Mouse (Mus musculus) neural tube, embryonic 14.5 days (tissue): ENCODE data around the gene Bmpr1a. TPM values are rescaled to one million over a fixed set of nuclear protein-coding genes. Genes with fewer than 3 reads are reported as not detected.

ENCODE experiments used
- ATAC-seq: fragments of 200-750 bp; cut with Nextera tagmentation; 2 replicates; pipeline ENCODE4 v1.8.0; 2017; ENCODE audit warnings: low read depth, mild to moderate bottlenecking, moderate TSS enrichment, moderate library complexity
- H3K27ac ChIP-seq: fragments of 300-500 bp; sonication (generic); 2 replicates; pipeline ENCODE4 v1.5.1; 2014; ENCODE audit warnings: low read depth, mild to moderate bottlenecking, control low read depth, low read length, moderate library complexity, mixed read lengths
- H3K27me3 ChIP-seq: fragments of 300-500 bp; sonication (generic); 2 replicates; pipeline ENCODE4 v1.6.1; 2014; ENCODE audit warnings: low read length; ENCODE audit not compliant: control insufficient read depth, insufficient read depth
- H3K36me3 ChIP-seq: fragments of 300-500 bp; sonication (generic); 2 replicates; pipeline ENCODE4 v1.6.1; 2014; ENCODE audit warnings: low read length, mixed read lengths; ENCODE audit not compliant: control insufficient read depth, insufficient read depth
- H3K4me1 ChIP-seq: fragments of 300-500 bp; sonication (generic); 2 replicates; pipeline ENCODE4 v1.6.1; 2014; ENCODE audit warnings: low read length; ENCODE audit not compliant: control insufficient read depth, insufficient read depth
- H3K4me2 ChIP-seq: fragments of 300-500 bp; sonication (generic); 2 replicates; pipeline ENCODE4 v1.6.1; 2014; ENCODE audit warnings: mild to moderate bottlenecking, low read depth, low read length, control low read depth
- H3K4me3 ChIP-seq: fragments of 300-500 bp; sonication (generic); 2 replicates; pipeline ENCODE4 v1.5.1; 2014; ENCODE audit warnings: low read depth, low read length, control low read depth, mixed read lengths
- H3K9ac ChIP-seq: fragments of 300-500 bp; sonication (generic); replicated peaks from 2 replicates; pipeline ENCODE4 v1.6.1; 2014; ENCODE audit warnings: low read depth, mild to moderate bottlenecking, control low read depth, low read length, mixed read lengths
- H3K9me3 ChIP-seq: fragments of 300-500 bp; sonication (generic); 2 replicates; pipeline ENCODE4 v1.6.1; 2016; ENCODE audit warnings: low read length; ENCODE audit not compliant: control insufficient read depth
- WGBS: fragments of 180-500 bp; shearing (Covaris S2); extraction: QIAGEN DNeasy Blood & Tissue Kit; methylation state at CpG from one replicate; pipeline ENCODE4 v1.1.7; 2014; 5-methylcytosine and 5-hydroxymethylcytosine counted together
- polyA plus RNA-seq: library from polyadenylated mRNA; unstranded; fragments of >200 nt; fragmentation: Nextera tagmentation; extraction: Ambion mirVana; gene quantifications from 2 replicates; pipeline ENCODE4 v1.2.1, GENCODE M21; 2014

The Bmpr1a gene
- polyA plus RNA-seq, 1 experiment from 2014 or later, result 26.9 TPM

- Histone ChIP-seq H3K4me3 (peak overlapping the region; percentile 88), H3K4me2 (peak overlapping the region; percentile 59), H3K9ac (peak overlapping the region; percentile 95), H3K27ac (peak overlapping the region; percentile 96), H3K9me3 (no peaks in the 10 kb centered on the region), H3K27me3 (no peaks in the 10 kb centered on the region), H3K4me1 (peaks cover 23% of the 10 kb centered on the region; the same call in 1 of the 2 replicates), H3K36me3 (no peaks in the 10 kb centered on the region)
- WGBS, result under 1% methylated on average over 61 of the region's 77 CpGs
- peak; percentile 53; the same call in 1 of the 2 replicates for ATAC-seq
Measured at GRCm38 (mm10) chr14:34501804-34502474, 1.2 kb downstream of the Bmpr1a start.

DNA sequence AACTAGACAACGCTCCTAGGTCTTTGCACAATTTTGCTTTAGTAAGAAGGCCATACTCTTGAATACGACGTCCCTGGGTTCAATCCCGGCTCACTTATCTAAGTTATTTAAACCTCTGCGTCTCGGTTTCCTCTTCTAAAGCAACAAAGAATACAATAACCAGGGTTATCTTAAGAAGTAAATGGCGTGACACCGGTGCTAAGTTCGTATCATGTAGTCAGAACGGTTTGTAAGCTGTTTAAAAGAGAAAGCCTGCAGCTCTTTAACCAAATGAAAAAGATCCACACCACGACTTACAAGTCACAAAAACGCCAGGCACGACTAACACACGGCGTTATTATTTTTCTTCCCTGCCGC, 1.7 kb downstream of the Bmpr1a start:
- H3K4me2 ChIP-seq, result peak overlapping the region; percentile 59
- H3K27ac ChIP-seq, result peak overlapping the region; percentile 96
- peak overlapping the region; percentile 95; the same call in 1 of the 2 replicates for H3K9ac ChIP-seq
- H3K27me3 ChIP-seq, result no peaks in the 10 kb centered on the region
- peak overlapping the region; percentile 88 for H3K4me3 ChIP-seq
- H3K9me3 ChIP-seq, result no peaks in the 10 kb centered on the region
- under 1% methylated on average over 16 of the region's 16 CpGs for WGBS
- H3K4me1 ChIP-seq, result peaks cover 23% of the 10 kb centered on the region; the same call in 1 of the 2 replicates
- no peak for ATAC-seq
- H3K36me3 ChIP-seq, result no peaks in the 10 kb centered on the region

GRCm38 (mm10) chr14:34500309-34500708, 2.8 kb downstream of the Bmpr1a start:
- no peak overlapping the region for H3K27ac ChIP-seq
- H3K4me1 ChIP-seq, result peaks cover 23% of the 10 kb centered on the region; the same call in 1 of the 2 replicates
- 6% methylated on average over 4 of the region's 4 CpGs for WGBS
- peak overlapping the region; percentile 59 for H3K4me2 ChIP-seq
- H3K9ac ChIP-seq, result no peak overlapping the region
- H3K27me3 ChIP-seq, result no peaks in the 10 kb centered on the region
- H3K36me3 ChIP-seq, result no peaks in the 10 kb centered on the region
- no peak for ATAC-seq
- no peaks in the 10 kb centered on the region for H3K9me3 ChIP-seq
- peak overlapping the region; percentile 88; the same call in 1 of the 2 replicates for H3K4me3 ChIP-seq

DNA sequence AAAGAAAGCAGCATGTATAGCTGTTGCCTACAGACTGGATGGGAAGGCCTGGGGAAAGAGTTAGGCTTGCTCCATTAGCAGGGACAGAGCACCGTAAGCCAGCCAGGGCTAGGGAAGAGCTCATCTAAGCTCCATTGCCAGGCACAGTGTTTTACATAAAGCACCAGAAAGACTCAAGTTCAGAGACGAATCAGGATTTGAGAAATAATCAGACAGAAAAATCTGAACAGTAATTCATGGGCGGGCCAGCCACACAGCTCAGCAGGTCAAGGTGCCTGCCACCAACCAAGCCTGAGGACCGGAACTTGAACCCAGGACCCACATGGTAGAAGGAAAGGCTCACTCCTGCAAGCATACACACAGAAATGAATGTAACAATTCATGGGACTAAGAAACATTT, 3.5 kb downstream of the Bmpr1a start:
- WGBS, result 70% methylated on average over 4 of the region's 4 CpGs
- no peaks in the 10 kb centered on the region for H3K27me3 ChIP-seq
- no peaks in the 10 kb centered on the region for H3K36me3 ChIP-seq
- H3K27ac ChIP-seq, result no peak overlapping the region
- peak overlapping the region; percentile 59; the same call in 1 of the 2 replicates for H3K4me2 ChIP-seq
- H3K9me3 ChIP-seq, result no peaks in the 10 kb centered on the region
- ATAC-seq, result no peak
- peak overlapping the region; percentile 4; the same call in 1 of the 2 replicates for H3K4me3 ChIP-seq
- peaks cover 23% of the 10 kb centered on the region; the same call in 1 of the 2 replicates for H3K4me1 ChIP-seq
- H3K9ac ChIP-seq, result no peak overlapping the region

- Histone ChIP-seq H3K4me3 (no peak overlapping the region), H3K9me3 (no peaks in the 10 kb centered on the region), H3K4me2 (no peak overlapping the region), H3K4me1 (peaks cover 19% of the 10 kb centered on the region; the same call in 1 of the 2 replicates), H3K9ac (no peak overlapping the region), H3K36me3 (no peaks in the 10 kb centered on the region), H3K27ac (no peak overlapping the region), H3K27me3 (no peaks in the 10 kb centered on the region)
- WGBS, result 87% methylated on average over 3 of the region's 3 CpGs
- ATAC-seq, result no peak
Measured at GRCm38 (mm10) chr14:34497346-34497745, 5.8 kb downstream of the Bmpr1a start.

DNA sequence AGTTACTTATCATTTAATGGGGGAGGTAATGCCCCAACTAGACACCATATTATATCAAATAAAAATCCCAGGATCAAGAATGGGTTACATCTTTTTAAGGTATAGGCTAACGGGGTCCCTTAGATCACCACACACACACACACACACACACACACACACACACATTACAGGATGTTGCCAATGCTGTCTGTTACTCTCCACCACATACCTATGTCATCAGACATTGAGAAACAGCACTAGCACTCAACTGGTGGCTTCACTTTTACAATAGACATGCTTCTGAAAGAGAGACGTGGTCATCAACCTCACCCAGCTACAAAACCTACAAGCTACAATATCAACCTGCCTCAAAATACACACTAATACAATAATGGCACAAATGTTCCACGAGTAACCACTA, 9.5 kb downstream of the Bmpr1a start:
- no peaks in the 10 kb centered on the region for H3K4me1 ChIP-seq
- no peaks in the 10 kb centered on the region for H3K27me3 ChIP-seq
- no peak overlapping the region for H3K27ac ChIP-seq
- H3K9me3 ChIP-seq, result no peaks in the 10 kb centered on the region
- no peak for ATAC-seq
- 93% methylated on average over 3 of the region's 3 CpGs for WGBS
- H3K4me3 ChIP-seq, result no peak overlapping the region
- H3K4me2 ChIP-seq, result no peak overlapping the region
- H3K36me3 ChIP-seq, result no peaks in the 10 kb centered on the region
- no peak overlapping the region for H3K9ac ChIP-seq

DNA sequence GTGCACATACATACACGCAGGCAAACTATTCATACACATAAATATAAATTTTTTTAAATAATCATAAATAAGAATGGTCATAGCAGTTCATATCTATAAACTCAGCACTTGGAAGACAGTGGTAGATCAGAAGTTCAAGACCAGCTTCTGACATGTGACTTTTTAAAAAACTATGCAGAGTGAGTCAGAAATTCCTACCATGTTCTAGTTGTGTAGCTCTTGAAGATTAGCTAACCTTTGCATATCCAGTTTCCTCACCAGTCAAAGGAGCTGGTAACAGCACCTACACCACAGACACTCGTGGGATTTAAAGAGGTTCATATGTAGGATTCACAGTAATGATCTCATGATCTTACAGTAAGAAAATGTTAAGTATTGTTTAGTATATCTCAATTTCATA, 10.5 kb downstream of the Bmpr1a start:
- Histone ChIP-seq H3K4me1 (no peaks in the 10 kb centered on the region), H3K27ac (no peak overlapping the region), H3K36me3 (no peaks in the 10 kb centered on the region), H3K4me2 (no peak overlapping the region), H3K9ac (no peak overlapping the region), H3K4me3 (no peak overlapping the region), H3K27me3 (no peaks in the 10 kb centered on the region), H3K9me3 (no peaks in the 10 kb centered on the region)
- WGBS, result 90% methylated on average over 2 of the region's 2 CpGs
- no peak for ATAC-seq

DNA sequence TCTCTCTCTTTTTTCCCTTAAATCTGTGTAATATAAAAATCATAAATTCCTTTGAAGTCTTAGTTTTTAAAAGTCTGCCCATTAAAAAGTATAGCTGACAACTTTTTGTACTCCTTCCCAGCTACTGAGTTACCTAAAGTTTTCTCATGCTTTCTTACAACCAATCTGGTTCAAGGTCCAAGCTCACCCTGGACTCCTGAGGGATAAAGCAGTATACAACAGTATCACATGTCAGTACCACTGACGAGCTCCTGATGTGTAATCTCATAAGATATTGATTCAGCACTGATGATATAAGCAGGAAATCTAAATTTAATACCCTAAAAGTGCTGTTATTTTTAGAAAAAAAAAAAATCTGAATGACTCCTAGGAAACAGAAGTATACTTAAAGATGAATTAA, 12.2 kb downstream of the Bmpr1a start:
- Histone ChIP-seq H3K36me3 (no peaks in the 10 kb centered on the region), H3K4me3 (no peak overlapping the region), H3K9me3 (no peaks in the 10 kb centered on the region), H3K9ac (no peak overlapping the region), H3K4me2 (no peak overlapping the region), H3K4me1 (no peaks in the 10 kb centered on the region), H3K27me3 (no peaks in the 10 kb centered on the region), H3K27ac (no peak overlapping the region)
- ATAC-seq, result no peak
- 87% methylated on average over 1 of the region's 1 CpGs for WGBS

GRCm38 (mm10) chr14:34489928-34490327, 13.2 kb downstream of the Bmpr1a start:
- no peaks in the 10 kb centered on the region for H3K27me3 ChIP-seq
- H3K4me3 ChIP-seq, result no peak overlapping the region
- WGBS, result 77% methylated on average over 2 of the region's 2 CpGs
- no peak overlapping the region for H3K27ac ChIP-seq
- no peak overlapping the region for H3K4me2 ChIP-seq
- no peaks in the 10 kb centered on the region for H3K9me3 ChIP-seq
- no peak for ATAC-seq
- no peaks in the 10 kb centered on the region for H3K36me3 ChIP-seq
- no peak overlapping the region for H3K9ac ChIP-seq
- H3K4me1 ChIP-seq, result no peaks in the 10 kb centered on the region
